Mouse (Mus musculus) adrenal gland, postnatal 25 days (tissue): ENCODE results near the gene Clasrp. TPM values are rescaled to one million over a fixed set of nuclear protein-coding genes. Genes with fewer than 3 reads are reported as not detected.
A peak's percentile ranks its signal among the peaks of the same experiment; 100 is the strongest.

ENCODE experiments used
- DNase-seq: peaks from one replicate; pipeline ENCODE4 v3.0.0; 2021; ENCODE audit warnings: mixed read lengths
- total RNA-seq: library from RNA; stranded (reverse); gene quantifications from 2 replicates; pipeline ENCODE4 v1.2.3, GENCODE M21; 2021

Gene Clasrp
- total RNA-seq, 1 experiment from 2014 or later: 67.6 TPM

DNA sequence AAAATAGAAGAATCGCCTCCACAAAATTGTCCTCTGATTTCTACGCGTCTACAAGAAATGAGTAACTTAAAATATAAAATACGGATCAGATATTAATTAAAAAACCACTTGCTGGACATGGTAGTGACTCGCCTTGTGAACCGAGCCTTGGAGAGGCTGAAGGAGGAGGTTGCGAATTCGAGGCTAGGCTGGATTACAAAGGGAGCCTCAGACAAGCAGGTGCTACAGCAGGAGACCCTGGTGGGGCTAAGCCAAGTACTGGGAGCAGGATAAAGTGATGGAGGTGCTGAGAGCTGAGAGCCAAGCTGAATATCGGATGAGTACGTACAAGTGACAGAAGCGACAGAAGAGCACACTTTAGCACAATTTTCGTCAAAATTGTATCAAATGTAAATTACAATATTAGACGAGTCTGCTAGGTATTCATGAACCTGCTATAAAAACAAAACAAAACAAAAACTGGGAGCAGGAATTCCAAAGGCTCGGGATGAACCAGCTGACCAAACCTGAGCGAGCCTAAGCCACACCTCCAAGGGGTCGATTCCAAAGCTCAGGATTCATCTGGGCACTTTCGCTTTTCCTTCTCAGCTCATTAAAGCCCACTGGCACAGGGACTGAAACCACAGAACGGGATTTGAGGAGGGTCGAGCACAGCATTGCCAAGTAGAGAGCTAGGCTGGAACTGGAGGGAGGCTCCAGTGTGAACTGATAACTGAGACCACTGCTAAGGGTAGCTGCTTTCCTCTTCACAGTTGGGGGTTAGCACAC lies 41.5 kb downstream of the Clasrp start, which contains the start of gene Ppp1r37:
Ppp1r37 (minus strand) TSS at position 434 of the 768 bp plus-strand sequence.
- no peak for DNase-seq

DNA sequence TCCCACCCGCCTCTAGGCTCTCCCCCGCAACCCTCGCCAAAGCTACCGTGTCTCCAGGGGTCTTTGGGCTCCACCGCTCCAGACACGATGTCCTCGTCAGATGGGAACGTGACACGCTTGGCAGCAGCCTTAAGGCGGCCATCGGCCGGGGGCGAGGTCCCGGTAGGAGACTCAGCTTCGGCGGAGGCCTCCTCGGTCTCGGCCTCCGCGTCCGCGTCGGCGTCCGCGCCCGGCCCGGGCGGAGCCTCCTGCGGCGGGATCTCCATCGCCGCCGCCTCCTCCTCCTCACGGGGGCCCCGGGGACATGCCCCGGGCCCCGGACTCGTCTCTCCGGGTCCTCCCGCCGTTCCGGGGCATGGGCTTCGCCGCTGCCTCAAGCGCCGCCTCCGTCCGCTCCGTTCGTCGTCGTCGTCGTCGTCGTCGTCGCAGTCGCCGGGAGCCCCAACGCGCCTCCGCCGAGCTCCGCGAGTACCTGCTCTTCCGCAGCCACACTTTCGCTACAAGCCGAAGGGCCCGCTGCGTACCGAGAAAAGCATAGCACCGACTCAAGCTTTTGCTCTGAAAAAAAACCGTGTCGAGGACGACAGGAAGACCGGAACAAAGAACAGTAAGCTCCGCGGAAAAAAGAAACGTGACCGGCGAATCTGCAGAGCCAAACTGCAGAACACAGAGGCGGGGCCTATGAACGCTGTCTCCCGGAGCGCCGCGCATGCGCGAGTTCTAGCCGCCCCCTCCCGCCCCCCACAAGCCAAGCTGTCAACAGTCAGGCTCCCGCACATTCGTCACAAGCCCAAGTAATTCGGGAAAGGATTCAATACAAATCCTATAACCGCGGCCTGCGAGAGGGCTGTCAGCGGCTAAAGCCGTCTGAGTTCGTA lies 42.3 kb downstream of the Clasrp start:
- DNase-seq: peak; percentile 95

DNA sequence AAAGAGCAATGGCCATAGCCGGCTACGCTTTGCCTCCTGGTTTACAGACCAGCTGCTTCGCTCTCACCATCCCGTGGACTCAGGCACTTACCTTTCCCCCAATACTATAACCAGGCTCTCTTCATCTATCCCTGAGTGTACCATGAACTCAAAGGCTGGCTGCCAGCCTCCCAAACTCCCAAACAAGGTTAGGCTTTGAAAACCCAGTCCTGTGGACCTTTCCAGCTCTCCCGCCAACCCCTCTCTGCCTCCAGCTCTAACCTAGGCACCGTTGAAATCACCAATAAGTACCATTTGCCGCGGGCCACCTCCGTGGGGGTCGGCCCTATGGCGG lies 42.9 kb downstream of the Clasrp start:
- no peak for DNase-seq

GRCm38 (mm10) chr7:19560491-19561260 lies 43.6 kb downstream of the Clasrp start:
- DNase-seq: no peak

DNA sequence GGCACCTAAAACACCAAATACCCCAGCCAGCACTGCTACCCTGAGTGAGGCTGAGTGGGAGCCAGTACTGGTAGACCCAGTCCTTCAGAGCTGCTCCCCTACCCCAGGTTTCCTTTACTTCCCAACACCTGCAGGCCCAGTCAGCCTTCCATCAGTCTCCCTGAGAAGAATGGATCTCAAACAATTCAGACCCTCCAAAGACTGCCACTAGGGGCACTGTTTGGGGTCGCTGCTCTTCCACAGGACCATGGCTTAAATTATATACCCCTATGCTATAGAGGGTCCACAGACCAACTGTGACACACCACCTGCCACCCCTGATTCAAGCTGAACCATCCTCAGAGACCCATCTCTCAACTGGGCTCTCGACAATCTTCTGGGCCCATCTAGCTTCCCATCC lies 45.3 kb downstream of the Clasrp start:
- no peak for DNase-seq

DNA sequence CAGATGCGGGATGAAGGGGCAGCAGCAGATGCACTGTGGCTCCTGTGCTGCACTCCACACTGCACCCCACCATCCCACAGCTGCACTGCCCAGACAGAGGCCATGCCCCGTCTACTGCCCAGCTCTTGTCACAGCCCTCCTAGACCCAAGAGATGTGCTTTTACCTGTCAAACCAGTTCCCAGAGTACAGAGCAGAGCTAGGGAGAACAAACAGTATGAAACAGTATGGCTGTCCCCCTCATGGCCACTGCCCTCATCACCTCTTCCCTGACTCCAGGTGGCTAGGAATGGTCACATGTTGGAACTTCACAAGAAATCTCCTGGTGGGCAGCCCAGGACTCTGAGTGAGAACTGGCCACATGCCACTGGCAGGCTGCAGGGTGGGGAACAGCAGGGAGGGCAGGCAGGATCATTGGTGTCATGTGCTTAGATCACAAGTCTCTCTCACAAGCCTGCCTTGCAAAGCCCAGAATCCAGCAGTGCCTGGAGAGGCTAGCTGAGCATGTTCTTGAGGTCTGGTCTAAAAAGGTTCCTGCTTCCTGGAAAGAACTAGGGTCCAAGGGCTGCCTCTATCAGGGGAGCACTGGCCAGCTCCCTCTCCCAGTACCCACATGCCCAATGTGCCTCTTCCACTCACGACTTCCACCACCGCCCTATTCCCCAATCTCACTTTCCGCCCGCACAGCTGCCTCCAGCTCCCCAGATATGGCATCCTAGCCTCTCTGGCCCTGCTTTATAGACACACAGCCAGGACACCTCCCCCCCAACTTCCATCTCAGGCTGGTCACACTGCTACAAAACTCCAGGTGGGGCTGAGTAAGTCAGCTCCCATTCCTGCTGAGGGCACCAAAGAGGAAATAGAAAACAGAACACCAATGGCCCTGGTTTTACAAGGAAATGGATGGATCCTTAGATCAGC lies 46.0 kb downstream of the Clasrp start:
- no peak for DNase-seq

GRCm38 (mm10) chr7:19557086-19557485 lies 47.2 kb downstream of the Clasrp start:
- no peak for DNase-seq

DNA sequence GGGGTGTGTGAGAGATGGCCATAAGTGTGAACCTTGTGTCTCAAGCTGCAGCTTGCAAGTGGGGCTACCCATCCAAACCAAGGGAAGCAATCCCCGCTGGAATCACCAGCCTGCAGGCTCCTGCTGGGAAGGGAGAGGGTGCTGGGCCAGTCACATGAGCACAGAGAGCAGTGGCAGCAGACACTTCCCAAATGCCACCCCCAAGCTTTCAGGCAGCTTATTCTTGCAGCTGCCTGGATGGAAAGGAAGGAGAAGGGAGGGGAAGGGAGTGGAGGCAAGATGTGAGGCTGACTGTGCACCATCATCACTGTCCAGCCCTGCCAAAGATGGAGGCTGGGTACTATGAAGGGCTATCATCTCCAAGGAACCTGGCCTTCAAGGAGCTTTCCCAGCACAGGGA lies 50.1 kb downstream of the Clasrp start:
- no peak for DNase-seq

DNA sequence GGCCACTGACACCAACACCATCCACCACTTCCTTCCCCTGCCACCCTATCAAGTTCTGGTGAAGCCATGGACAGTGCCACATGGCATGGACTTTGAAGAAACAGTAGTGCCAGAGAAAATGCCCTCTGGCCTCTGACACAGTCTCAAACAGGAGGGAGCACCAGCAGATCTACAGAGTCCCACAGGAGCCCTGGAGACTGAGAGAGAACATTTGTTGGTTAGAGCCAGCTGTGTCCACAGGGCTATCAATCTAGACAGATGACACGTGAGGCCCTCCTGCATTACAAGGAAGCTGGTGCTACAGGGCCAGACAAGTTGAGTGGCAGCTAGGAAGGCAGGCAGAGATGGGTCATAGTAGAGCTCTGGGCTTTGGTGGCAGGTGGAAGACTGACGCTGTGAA lies 51.8 kb downstream of the Clasrp start:
- no peak for DNase-seq

DNA sequence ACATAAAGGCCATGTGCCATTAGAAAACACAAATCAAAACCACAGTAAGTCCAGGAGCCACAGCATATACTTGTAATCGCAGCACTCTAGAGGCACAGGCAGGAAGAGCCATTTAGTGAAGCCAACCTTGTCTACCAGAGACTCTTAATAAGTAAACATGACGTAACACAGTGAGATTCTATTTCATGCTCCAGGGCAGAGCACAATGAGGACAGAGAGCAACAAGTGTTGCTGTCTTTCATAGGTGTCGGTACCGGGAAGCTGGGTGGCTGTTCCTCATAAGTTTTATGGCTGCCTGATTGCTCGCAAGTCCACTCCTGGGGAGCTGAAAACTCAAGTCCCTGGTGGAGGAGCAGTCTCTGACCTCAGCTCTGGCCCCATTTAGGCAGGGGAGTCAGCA lies 52.7 kb downstream of the Clasrp start:
- no peak for DNase-seq

DNA sequence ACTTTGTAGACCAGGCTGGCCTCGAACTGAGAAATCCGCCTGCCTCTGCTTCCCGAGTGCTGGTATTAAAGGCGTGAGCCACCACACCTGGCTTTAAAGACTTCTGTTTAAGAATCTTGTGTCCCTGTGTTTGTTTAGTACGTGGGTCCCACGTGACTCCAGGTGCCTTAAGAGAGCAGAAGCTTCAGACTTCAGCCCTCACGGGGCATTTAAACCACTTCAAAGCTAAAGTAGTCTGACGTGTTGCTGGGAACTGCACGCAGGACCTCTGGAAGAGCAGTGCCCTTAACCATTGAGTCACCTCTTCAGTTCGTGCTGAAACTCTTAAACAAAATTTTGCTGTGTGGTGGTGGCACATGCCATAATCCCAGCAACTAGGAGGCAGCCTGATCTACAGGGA lies 54.9 kb downstream of the Clasrp start:
- DNase-seq: no peak

DNA sequence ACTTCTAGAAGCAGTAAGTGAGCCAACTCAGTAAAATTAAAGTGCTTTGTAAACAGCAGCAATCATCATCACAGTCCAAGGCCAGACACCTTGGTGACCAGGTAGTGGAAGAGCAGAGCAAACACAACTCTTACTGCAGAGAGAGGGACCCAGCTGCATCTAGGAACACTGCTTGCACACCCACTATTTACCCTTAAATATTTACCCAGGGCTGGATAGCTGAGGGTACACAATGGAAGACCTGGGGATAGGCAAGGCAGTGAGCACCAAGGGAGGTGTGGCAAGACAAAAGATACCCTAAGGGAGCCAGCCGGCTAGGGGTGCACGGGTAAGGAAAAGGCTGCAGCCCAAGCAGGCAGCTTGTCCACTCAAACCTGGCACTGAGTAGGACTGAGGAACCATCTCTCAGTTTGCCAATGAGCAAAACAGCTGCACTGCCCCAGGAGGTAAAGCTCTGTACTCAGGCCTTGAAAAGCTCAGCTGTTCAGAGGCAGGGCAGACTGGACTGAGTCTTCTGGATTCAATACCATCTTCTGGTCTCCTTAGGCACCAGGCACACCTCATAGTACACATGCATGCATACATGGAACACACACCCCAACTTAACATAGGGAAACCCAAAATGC lies 56.8 kb downstream of the Clasrp start:
- DNase-seq: no peak

DNA sequence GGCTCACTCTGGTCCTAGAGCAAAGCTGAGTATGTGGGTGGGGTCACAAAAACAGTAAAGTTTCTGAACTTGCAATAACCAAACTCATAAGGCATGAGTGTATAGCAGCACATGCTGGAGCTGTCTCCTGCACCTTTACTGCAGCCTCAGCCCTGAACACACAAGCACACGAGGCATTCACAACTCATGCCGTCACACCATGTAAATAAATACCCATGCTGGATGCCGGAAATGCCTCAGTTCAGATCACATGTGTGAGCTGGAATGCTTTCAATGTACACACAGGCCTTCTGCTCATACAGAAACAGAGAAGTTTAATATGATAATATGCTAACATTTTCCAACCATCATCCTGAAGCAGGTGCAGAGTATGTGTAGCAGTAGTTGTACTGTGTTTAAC lies 58.3 kb downstream of the Clasrp start:
- DNase-seq: no peak

DNA sequence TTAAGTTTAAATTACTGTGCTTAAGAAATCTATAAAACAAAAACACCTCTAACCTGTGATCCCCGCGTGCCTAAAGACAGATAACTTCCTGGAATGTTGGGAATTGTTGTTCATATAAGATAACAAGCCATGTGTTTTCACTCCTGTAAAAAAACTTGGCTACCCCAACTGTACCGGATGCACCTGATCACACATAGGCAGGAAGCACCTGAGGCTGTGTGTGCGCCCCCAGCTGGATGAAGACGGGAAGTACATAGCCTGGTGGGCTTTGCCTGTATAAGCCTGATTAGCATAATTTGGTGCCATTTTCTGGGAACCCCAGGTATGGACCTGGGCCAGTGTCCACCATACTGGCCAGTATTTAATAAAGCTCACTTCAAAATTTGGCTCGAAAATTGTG lies 60.7 kb downstream of the Clasrp start:
- no peak for DNase-seq

DNA sequence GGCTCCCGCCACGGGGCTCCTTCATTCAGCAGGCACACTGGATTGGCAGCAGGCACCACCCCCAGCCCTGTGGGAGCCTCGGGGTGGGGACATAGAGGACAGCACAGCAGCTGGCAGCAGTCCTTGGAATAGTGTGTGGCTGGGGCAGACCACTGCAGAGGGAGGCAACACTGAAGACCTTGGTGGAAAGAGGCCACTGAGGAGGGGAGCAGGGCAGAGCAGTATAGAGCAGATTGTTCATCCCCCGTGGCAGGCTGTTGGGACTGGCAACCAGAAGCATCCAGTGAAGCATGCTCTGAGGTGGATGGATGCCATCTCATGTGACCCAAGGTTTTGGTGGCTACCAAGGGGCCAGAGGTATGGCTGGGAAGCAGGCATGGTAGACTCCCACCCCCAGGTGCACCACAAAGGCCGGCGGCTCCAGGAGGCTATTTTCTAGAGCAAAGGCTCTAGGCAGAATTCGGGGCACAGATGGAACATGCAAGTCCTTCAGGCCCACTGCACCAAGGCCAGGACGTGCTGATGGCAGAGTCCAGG lies 62.1 kb downstream of the Clasrp start:
- DNase-seq: peak; percentile 42

DNA sequence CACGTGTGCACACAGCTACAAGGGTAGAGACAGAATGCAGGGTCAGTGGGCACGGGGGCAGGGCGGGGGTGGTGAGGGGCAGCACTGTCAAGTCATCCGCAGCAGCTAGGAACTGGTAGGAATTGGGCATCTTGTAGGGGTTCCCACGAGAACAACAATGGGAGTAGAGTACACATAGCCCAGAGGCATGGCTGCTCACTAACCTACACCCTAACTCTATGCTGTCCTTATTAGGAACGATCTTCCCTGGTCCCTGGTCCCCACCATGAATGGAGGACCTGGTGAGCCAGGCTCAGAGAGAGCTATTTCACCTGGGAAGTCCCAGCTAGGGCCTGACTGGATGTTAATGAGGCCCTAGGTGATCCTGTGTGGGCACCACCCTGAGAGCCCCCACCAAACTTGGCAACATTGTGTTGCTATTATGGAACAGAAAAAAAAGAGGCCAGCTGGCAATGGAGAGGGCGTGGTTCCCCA lies 62.6 kb downstream of the Clasrp start:
- no peak for DNase-seq

DNA sequence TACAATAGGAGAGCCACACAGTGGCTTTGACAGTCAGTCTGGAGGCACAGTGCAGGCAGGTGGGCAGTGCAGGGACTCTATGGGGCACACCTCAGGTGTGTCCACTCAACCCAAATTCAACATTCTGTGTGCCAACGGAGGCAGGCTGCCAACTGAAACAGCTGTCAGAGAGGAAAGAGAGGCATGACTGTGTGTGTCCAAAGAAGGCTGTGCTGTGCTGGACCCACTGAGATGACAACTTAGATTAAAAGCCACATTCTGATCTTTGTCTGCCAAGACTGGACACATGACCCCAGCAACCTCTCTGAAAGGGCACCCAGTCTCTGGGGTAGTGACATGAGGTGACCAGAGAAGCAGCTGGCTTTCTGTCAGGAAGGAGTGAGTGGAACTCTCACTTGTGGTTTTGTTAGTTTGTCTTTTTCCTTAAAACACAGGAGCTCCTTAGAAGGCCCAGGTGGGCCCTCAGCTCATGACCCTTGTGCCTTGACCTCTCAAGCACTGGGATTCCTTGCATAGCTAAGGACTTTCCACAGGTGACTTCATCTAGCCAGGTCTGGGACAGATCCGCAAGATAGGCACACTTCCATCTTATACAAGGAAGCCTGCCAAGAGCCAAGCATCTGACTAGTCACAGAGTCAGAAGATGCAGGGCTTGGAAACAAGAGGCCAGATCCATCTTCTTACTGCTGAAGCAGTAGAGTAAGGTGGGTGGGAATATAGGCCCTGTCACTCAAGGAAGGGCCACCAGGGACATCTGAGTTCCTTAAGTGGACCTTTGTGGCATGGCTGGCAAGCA lies 63.3 kb downstream of the Clasrp start:
- no peak for DNase-seq

GRCm38 (mm10) chr7:19534676-19535075 lies 69.6 kb downstream of the Clasrp start:
- no peak for DNase-seq

DNA sequence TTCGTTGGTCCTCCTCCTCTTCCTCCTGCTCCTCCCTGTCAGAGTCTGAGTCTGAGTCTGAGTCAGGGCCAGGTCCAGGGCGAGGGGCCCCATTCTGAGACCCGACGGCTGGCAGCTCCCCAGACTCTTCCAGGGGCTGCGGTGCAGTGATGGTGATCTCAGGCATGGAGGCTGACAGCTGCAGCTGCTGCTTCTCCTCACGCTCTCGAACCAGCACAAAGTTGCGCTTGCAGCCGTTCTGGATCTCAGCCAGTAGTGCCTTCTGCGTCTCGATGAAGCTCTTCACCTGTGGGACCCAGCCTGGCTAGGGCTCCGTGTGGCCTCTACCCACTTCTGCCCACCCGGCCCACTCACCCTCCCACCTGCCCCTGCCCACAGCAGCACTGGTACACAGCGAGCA lies 72.0 kb downstream of the Clasrp start:
- DNase-seq: no peak

DNA sequence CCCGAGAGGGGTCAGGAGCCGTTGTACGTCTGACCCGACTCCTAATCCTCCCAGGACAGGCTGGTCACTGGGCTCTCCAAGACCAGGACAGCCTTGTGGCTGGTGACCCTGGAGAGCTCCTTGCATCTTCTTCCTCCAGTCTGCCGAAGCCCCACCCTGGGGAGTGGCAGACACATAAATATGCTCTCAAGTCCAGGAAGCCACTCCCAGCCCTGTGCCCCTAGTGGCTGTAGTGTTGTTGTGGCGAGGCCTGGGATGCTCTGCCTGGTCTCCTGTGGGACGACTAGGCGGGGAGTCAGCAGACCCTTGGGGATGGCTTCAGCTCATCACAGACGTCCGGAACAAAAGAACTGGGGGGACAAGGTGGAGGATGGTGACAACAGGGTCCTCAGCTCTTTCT lies 73.2 kb downstream of the Clasrp start:
- DNase-seq: no peak
